Mouse (Mus musculus): ENCODE data around the gene Bmp8a. TPM values are rescaled to one million over a fixed set of nuclear protein-coding genes. Genes with fewer than 3 reads are reported as not detected.
"Not testable (repeated sequence)": the region's sequence is repeated elsewhere in the genome, so short reads cannot be mapped to it uniquely, and the experiment has no call there.

The Bmp8a gene
- polyA plus RNA-seq, 2 experiments: 1.6 to 1.8 TPM

DNA sequence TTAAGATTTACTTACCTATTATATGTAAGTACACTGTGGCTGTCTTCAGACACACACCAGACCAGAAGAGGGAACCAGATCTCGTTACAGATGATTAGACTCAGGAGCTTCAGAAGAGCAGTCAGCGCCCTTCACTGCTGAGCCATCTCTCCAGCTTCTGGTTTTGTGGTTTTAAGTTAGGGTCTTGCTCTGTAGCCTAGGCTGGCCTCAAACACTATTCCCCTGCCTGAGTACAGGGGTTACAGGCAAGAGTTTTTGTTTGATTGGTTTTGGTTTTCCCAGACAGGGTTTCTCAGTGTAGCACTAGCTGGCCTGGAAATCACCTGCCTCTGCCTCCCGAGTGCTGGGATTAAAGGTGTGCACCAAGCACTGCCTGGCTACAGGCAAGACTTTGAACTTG, 50.7 kb downstream of the Bmp8a start:
- no peak overlapping the region for H3K4me2 ChIP-seq (replicated peaks; ENCODE audit: low read depth, low read length, severe bottlenecking)
- no peak overlapping the region for H3K4me3 ChIP-seq (replicated peaks; ENCODE audit: low read length)
- no peak overlapping the region for H3K27ac ChIP-seq (replicated peaks; ENCODE audit: low read depth, low read length)
- H3K9me3 ChIP-seq (ENCODE audit: control insufficient read depth, low read length): no peaks in the 10 kb centered on the region
- no peak for ATAC-seq (ENCODE audit: low FRiP score, low read depth)
- 66% methylated on average over 3 of the region's 3 CpGs for WGBS
- no peak for TF ChIP-seq POLR2A (IDR thresholded peaks at IDR 0.05; ENCODE audit: borderline replicate concordance, extremely low read depth, insufficient read depth, insufficient read length)
- H3K9ac ChIP-seq (ENCODE audit: low read depth, low read length, severe bottlenecking): no peak overlapping the region
- H3K4me1 ChIP-seq (ENCODE audit: control insufficient read depth, insufficient read depth, low read length): no peaks in the 10 kb centered on the region
- H3K27me3 ChIP-seq (ENCODE audit: control insufficient read depth, insufficient read depth, low read length): no peaks in the 10 kb centered on the region
- no peak for DNase-seq (ENCODE audit: low spot score)
- peaks cover 97% of the 10 kb centered on the region for H3K36me3 ChIP-seq (ENCODE audit: control insufficient read depth, insufficient read depth, low read length)

DNA sequence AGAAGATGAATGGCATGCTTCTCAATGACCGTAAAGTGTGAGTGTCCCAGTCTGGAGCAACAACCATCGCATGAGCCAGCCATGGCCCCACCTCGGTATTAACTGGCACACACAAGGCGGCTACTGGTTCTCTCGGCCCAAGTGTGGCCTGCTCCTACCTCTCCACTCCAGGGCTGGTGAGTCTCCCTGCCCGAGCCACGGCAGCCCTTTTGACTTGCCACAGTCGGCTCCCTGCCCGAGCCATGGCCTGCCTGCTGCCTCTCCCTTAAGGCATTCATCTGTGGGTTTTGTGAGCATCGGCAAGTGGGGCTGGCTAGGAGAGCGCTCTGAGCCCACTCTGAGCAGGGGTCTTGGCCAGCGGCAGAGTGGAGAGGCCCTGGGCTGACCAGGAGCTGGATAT, 54.0 kb downstream of the Bmp8a start:
- no peak for ATAC-seq (ENCODE audit: low FRiP score, low read depth)
- Histone ChIP-seq H3K9me3 (ENCODE audit: control insufficient read depth, low read length) (no peaks in the 10 kb centered on the region), H3K4me3 (replicated peaks; ENCODE audit: low read length) (no peak overlapping the region), H3K9ac (ENCODE audit: low read depth, low read length, severe bottlenecking) (no peak overlapping the region; the same call in 1 of the 2 replicates), H3K27ac (replicated peaks; ENCODE audit: low read depth, low read length) (no peak overlapping the region), H3K27me3 (ENCODE audit: control insufficient read depth, insufficient read depth, low read length) (no peaks in the 10 kb centered on the region), H3K4me2 (replicated peaks; ENCODE audit: low read depth, low read length, severe bottlenecking) (no peak overlapping the region), H3K4me1 (ENCODE audit: control insufficient read depth, insufficient read depth, low read length) (peaks cover 16% of the 10 kb centered on the region), H3K36me3 (ENCODE audit: control insufficient read depth, insufficient read depth, low read length) (peaks cover 70% of the 10 kb centered on the region)
- WGBS: 85% methylated on average over 12 of the region's 12 CpGs
- no peak for TF ChIP-seq POLR2A (IDR thresholded peaks at IDR 0.05; ENCODE audit: borderline replicate concordance, extremely low read depth, insufficient read depth, insufficient read length)
- DNase-seq (ENCODE audit: low spot score): no peak

GRCm38 (mm10) chr4:123286790-123287189, 56.3 kb downstream of the Bmp8a start:
- Histone ChIP-seq H3K4me2 (replicated peaks; ENCODE audit: low read depth, low read length, severe bottlenecking) (no peak overlapping the region), H3K9ac (ENCODE audit: low read depth, low read length, severe bottlenecking) (no peak overlapping the region), H3K4me1 (ENCODE audit: control insufficient read depth, insufficient read depth, low read length) (peaks cover 19% of the 10 kb centered on the region), H3K36me3 (ENCODE audit: control insufficient read depth, insufficient read depth, low read length) (peaks cover 47% of the 10 kb centered on the region), H3K27me3 (ENCODE audit: control insufficient read depth, insufficient read depth, low read length) (no peaks in the 10 kb centered on the region), H3K9me3 (ENCODE audit: control insufficient read depth, low read length) (no peaks in the 10 kb centered on the region), H3K4me3 (replicated peaks; ENCODE audit: low read length) (no peak overlapping the region), H3K27ac (replicated peaks; ENCODE audit: low read depth, low read length) (no peak overlapping the region)
- WGBS: 93% methylated on average over 2 of the region's 2 CpGs
- ATAC-seq (ENCODE audit: low FRiP score, low read depth) (no peak), DNase-seq (ENCODE audit: low spot score) (no peak)
- TF ChIP-seq POLR2A (IDR thresholded peaks at IDR 0.05; ENCODE audit: borderline replicate concordance, extremely low read depth, insufficient read depth, insufficient read length): no peak

DNA sequence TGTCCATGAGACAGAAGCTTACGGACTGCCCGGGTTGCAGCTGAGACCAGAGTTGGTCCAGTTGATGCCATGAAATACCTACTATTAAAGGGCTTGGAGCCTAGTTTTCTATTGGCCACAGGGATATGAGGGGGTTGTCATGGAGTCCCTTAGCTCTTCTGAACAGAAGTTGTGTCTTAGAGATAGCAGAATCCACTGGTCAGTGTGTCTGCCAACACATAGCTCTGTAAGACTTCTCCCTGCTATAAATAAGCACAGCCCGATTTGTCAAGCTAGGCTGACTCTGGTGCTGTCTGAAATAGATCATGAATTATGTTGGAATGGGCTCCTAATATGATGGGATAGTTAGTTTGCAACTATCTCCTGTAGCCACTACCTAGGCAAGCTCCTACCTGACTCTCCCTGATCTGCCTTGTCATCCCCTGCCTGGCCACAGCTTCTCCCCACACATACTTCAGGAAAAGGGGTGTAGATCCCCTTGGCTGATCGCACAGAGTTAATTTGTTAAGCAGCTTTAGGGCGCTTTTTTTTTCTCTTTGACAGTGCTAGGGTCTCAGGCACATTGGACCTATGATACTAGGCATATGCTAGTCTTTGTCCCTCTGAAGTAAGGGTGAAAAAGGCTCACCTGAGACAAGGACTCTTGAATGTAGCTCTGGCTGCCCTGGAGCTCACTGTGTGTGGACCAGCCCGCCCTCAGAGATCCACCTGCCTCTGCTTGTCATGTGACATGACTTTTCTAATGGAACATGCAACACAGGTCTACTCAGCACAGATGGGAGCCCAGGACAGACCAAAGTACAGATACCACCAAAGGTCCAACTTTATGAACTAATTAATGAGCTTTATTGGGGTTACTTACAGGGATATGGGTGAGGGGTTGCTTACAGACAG, 58.1 kb downstream of the Bmp8a start:
- peak overlapping the region; percentile 48 for H3K4me3 ChIP-seq (replicated peaks; ENCODE audit: low read length)
- WGBS: 77% methylated on average over 6 of the region's 6 CpGs
- no peaks in the 10 kb centered on the region for H3K27me3 ChIP-seq (ENCODE audit: control insufficient read depth, insufficient read depth, low read length)
- peaks cover 19% of the 10 kb centered on the region for H3K4me1 ChIP-seq (ENCODE audit: control insufficient read depth, insufficient read depth, low read length)
- no peak for ATAC-seq (ENCODE audit: low FRiP score, low read depth)
- H3K27ac ChIP-seq (replicated peaks; ENCODE audit: low read depth, low read length): no peak overlapping the region
- DNase-seq (ENCODE audit: low spot score): no peak
- no peak for TF ChIP-seq POLR2A (IDR thresholded peaks at IDR 0.05; ENCODE audit: borderline replicate concordance, extremely low read depth, insufficient read depth, insufficient read length)
- H3K36me3 ChIP-seq (ENCODE audit: control insufficient read depth, insufficient read depth, low read length): peaks cover 30% of the 10 kb centered on the region
- H3K9ac ChIP-seq (ENCODE audit: low read depth, low read length, severe bottlenecking): peak overlapping the region; percentile 61
- no peaks in the 10 kb centered on the region for H3K9me3 ChIP-seq (ENCODE audit: control insufficient read depth, low read length)
- H3K4me2 ChIP-seq (replicated peaks; ENCODE audit: low read depth, low read length, severe bottlenecking): peak overlapping the region; percentile 81

DNA sequence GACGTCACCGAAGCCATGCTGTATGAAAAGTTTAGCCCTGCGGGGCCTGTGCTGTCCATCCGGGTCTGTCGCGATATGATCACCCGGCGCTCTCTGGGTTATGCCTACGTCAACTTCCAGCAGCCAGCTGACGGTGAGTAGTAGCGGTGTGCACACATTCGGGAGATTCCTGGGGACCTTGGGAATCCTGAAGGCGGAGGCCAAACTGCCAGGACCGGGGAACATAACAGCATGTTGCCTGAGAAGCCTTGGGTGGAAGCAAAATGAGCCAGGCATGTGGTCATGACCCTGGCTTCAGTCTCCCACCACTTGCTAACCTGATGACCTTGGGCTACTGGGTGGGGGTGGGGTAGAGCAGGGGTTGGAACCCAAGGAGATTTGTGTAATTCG, 59.4 kb downstream of the Bmp8a start:
- Histone ChIP-seq H3K4me2 (replicated peaks; ENCODE audit: low read depth, low read length, severe bottlenecking) (peak overlapping the region; percentile 81), H3K4me3 (replicated peaks; ENCODE audit: low read length) (peak overlapping the region; percentile 48), H3K9ac (ENCODE audit: low read depth, low read length, severe bottlenecking) (peak overlapping the region; percentile 61), H3K36me3 (ENCODE audit: control insufficient read depth, insufficient read depth, low read length) (peaks cover 17% of the 10 kb centered on the region), H3K4me1 (ENCODE audit: control insufficient read depth, insufficient read depth, low read length) (peaks cover 19% of the 10 kb centered on the region)
- not testable (repeated sequence) for H3K27me3 ChIP-seq (ENCODE audit: control insufficient read depth, insufficient read depth, low read length); ATAC-seq (ENCODE audit: low FRiP score, low read depth); H3K27ac ChIP-seq (replicated peaks; ENCODE audit: low read depth, low read length); DNase-seq (ENCODE audit: low spot score); H3K9me3 ChIP-seq (ENCODE audit: control insufficient read depth, low read length)
- WGBS: 2% methylated on average over 13 of the region's 15 CpGs

DNA sequence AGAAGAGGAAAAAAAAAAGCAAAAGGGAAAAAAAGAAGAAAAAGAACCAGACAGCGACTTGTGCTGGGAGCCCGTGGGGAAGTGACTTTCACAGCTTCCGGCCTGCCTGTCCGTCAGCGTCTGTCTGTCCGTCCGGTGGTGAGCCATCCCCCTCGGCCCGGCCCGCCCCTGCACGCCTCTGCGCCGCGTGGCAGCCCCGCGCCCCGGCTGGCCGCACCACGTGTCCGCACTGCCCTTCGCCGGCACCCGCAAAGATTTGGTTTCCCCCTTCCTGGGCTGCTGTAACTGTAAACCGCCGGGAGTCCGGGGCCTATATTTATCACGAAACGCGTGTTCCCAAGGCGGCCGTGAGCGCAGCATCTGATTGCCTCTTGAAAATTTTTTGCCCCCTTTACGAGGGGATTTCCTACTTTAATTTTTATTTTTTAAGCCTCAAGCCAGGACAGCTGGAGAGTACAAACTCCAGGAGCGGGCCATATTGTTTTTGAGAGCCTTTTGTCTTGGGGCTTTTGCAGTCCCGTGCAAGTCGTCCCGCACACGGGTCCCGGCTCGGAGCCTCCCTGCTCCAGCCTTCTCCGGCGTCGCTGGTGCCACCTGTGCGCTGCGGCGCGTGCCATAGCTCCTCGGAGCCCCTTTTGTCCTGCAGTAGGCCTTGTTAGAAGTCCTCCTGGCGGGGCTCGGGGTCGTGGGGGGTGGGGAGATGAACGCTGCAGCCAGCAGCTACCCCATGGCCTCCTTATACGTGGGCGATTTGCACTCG, 60.0 kb downstream of the Bmp8a start:
- H3K27ac ChIP-seq (replicated peaks; ENCODE audit: low read depth, low read length): 0 out of 2 replicates have a peak overlapping the region, but pooled peaks have one; percentile 38
- WGBS: under 1% methylated on average over 37 of the region's 55 CpGs
- peak; percentile 70 for ATAC-seq (ENCODE audit: low FRiP score, low read depth)
- H3K27me3 ChIP-seq (ENCODE audit: control insufficient read depth, insufficient read depth, low read length); DNase-seq (ENCODE audit: low spot score); H3K9me3 ChIP-seq (ENCODE audit: control insufficient read depth, low read length): not testable (repeated sequence)
- peak overlapping the region; percentile 81 for H3K4me2 ChIP-seq (replicated peaks; ENCODE audit: low read depth, low read length, severe bottlenecking)
- peaks cover 19% of the 10 kb centered on the region for H3K4me1 ChIP-seq (ENCODE audit: control insufficient read depth, insufficient read depth, low read length)
- peaks cover 11% of the 10 kb centered on the region for H3K36me3 ChIP-seq (ENCODE audit: control insufficient read depth, insufficient read depth, low read length)
- peak overlapping the region; percentile 48 for H3K4me3 ChIP-seq (replicated peaks; ENCODE audit: low read length)
- peak overlapping the region; percentile 61 for H3K9ac ChIP-seq (ENCODE audit: low read depth, low read length, severe bottlenecking)

Data from limb, embryonic 14.5 days (tissue).